Mouse (Mus musculus): Measurements from ENCODE around the gene Zswim4.
A peak's percentile ranks its signal among the peaks of the same experiment; 100 is the strongest.

Gene Zswim4

GRCm38 (mm10) chr8:84201545-84202245 is 35.2 kb downstream of the Zswim4 start:
- no peak for ATAC-seq (ENCODE audit: insufficient number of reproducible peaks, low FRiP score, low TSS enrichment)

DNA sequence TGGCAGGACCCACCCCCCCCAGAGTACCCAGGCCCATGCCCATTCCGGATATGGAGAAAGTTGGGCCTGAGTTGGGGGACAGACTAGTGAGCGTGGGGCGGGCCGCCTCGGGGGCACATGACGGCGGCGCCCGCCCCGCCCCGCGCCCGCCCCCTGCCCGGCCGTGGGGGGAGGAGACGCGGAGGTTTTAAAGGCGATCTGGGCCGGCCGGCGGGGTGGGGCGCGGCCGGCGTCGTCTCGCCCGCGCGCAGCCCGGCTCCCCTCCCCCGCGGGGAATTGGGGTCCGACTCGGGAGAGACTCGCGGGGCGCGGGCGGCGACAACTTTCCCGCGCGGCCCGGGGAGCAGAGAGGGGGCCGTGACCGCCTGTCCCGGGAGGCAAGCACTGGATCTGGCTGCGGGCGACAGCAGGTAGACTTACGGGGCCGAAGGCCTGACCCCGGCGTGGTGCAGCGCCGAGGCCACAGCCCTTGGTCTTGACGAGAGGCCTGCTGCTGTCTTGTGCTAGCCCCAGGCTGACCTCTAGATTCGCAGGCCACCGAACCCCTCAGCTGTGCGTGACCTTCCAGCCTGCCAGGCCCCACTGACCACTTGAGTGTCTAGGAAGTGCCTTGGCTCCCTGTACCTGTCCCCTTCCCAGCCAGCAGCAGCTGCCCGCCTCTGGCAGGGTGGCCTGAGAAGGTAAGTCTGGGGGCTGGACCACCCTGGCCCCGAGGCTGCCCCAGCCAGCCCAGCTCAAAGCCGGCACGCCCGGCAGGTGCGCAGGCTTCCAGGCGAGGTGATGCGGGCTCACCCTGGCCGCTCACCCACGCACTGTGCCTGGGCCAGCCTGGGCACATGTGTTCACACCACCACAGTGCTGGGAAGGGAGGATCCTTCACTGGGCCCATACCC is 36.0 kb downstream of the Zswim4 start:
- ATAC-seq (ENCODE audit: insufficient number of reproducible peaks, low FRiP score, low TSS enrichment), result no peak

DNA sequence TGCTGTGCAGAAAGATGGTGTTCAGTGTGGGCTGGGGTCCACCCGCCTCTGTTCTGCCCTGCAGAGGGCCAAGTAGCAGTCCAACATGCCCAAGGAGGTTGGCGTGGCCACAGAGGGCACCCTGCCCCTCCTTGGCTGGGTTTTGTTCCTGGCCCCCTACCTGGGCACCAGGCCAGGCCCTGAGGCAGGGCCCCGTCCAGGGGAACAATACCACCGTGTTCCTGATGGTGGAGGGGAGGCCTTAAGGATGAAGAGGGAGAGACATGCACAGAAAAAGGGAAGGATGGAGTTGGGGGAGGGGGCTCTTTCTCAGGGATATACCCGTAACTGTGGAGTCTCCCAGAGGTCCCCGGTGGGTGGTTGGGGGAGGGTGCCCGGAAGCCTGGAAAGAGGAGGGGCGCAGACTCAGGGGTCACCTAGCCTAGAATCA is 36.7 kb downstream of the Zswim4 start:
- no peak for ATAC-seq (ENCODE audit: insufficient number of reproducible peaks, low FRiP score, low TSS enrichment)

GRCm38 (mm10) chr8:84199348-84200125 is 37.3 kb downstream of the Zswim4 start:
- ATAC-seq (ENCODE audit: insufficient number of reproducible peaks, low FRiP score, low TSS enrichment), result no peak

DNA sequence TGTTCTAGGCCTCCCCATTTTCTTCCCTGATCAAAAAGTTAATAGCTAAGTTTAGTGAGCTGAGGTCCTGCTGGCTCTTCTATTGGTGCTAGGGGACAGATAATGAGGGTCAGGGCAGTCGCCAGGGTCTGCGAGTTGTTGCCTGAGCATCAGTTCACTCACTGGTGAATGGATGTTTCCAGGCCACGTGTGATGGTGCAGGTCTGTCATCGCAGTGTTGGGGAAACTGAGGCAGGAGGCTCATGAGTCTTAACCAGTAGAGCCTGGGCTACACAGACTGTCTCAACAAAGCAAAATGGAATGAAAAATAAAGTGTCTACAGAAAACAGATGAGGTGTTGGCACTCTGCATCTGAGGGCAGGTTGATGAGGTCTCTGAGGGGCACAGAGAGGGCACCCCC is 38.0 kb downstream of the Zswim4 start:
- no peak for ATAC-seq (ENCODE audit: insufficient number of reproducible peaks, low FRiP score, low TSS enrichment)

- no peak for ATAC-seq (ENCODE audit: insufficient number of reproducible peaks, low FRiP score, low TSS enrichment)
These were observed 38.7 kb downstream of the Zswim4 start for GRCm38 (mm10) chr8:84197922-84198774.

DNA sequence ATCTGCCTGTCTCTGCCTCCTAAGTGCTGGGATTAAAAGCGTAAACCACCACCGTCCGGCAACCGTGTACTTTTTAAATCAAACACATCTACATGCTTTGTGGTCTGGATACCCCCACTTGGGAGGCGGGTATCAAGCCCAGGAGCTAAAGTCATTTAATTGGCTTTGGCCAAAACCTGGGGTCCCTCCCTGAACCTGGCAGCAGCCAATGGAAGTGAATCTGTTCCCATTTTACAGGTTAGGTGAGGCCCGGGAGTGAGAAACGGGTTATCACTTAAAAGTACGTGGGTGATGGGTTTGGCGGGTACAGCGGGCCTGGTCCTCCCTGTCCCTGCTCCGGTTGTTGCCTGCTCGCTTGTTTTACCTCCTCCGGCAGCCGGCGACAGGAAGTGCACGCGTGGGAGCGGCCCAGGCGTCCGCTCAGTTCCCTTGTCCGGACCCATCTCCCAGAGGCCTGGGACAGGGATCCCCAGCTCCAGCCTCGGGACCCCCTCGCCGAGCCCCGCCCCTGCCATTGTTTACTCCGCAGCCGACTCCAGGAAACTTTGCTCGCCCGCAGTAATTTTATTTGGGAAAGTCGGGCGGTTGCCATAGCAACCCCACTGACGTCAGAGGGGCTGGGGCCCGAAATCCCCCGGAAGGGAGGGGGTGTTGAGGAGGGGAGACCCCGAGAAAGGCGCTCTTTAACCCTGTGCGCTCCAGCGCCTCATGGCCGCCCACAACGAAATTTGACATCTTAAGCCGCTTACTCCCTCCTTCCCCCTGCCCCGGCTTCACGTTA is 39.5 kb downstream of the Zswim4 start:
- ATAC-seq (ENCODE audit: insufficient number of reproducible peaks, low FRiP score, low TSS enrichment), result no peak

GRCm38 (mm10) chr8:84194224-84194743 is 42.6 kb downstream of the Zswim4 start:
- ATAC-seq (ENCODE audit: insufficient number of reproducible peaks, low FRiP score, low TSS enrichment), result no peak

- ATAC-seq (ENCODE audit: insufficient number of reproducible peaks, low FRiP score, low TSS enrichment), result no peak
These were observed 43.3 kb downstream of the Zswim4 start for GRCm38 (mm10) chr8:84193566-84193965.

DNA sequence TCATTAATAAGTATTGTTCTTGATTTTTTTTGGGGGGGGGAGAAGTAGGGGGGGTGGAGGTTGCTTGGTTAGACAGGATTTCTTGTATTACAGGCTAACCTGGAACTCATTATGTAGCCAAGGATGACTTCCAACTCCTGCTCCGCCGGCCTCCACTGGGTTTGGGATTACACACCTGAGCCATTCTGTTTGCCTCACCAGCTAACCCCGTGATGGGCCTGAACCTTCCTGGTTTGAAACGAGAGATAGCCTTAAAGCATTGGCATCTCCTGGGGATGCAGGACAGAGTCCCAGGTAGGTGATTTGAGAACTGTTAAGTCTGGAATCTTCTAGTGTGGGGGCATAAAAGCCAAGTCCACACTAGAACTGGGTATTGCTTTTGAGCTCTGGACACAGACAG is 43.7 kb downstream of the Zswim4 start:
- no peak for ATAC-seq (ENCODE audit: insufficient number of reproducible peaks, low FRiP score, low TSS enrichment)

GRCm38 (mm10) chr8:84192555-84192954 is 44.3 kb downstream of the Zswim4 start:
- no peak for ATAC-seq (ENCODE audit: insufficient number of reproducible peaks, low FRiP score, low TSS enrichment)

DNA sequence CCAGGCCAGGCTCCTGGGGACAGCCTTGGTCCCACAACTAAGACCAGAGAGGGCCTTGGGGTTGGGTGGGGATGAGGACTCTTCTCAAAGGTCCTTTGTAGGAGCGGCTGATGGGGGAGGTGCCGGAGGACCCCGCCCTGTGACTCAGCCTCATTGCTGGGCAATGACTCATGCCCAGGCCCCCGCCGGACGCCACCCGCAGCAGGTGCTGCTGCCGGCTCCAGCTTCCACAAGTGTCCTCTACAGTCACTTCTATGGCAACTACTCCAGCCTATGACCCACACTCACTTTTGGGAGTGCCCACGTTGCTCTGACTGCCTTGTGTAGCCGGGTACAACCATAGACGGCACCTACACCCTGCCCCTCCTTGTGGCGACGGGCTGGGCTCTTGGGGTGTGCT is 44.8 kb downstream of the Zswim4 start:
- ATAC-seq (ENCODE audit: insufficient number of reproducible peaks, low FRiP score, low TSS enrichment), result no peak

GRCm38 (mm10) chr8:84190191-84190867 is 46.5 kb downstream of the Zswim4 start:
- ATAC-seq (ENCODE audit: insufficient number of reproducible peaks, low FRiP score, low TSS enrichment), result no peak

DNA sequence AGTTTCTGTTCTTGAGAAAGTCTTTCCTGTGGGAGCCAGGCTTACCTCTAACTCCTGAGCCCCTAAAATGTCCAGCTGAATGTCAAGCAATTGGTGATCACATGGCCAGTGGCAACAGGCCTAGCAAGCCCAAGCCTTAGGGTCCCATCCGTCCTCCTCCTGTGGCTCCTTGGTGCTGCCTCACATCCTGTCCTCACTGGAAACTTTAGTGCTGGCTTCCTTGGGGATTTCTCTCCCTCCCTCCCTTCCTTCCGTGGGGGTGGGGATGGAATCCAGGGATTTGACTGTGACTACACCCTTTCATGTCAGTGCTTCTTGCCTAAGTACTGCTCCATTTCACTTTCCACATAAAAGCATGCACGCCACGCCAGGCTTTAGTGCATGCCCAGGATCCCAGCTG is 47.3 kb downstream of the Zswim4 start:
- ATAC-seq (ENCODE audit: insufficient number of reproducible peaks, low FRiP score, low TSS enrichment), result no peak

- no peak for ATAC-seq (ENCODE audit: insufficient number of reproducible peaks, low FRiP score, low TSS enrichment)
These were observed 48.2 kb downstream of the Zswim4 start for GRCm38 (mm10) chr8:84188671-84189070.

GRCm38 (mm10) chr8:84187065-84187755 is 49.6 kb downstream of the Zswim4 start:
- no peak for ATAC-seq (ENCODE audit: insufficient number of reproducible peaks, low FRiP score, low TSS enrichment)

- ATAC-seq (ENCODE audit: insufficient number of reproducible peaks, low FRiP score, low TSS enrichment), result peak; percentile 77
These were observed 50.3 kb downstream of the Zswim4 start for GRCm38 (mm10) chr8:84186547-84186946.

DNA sequence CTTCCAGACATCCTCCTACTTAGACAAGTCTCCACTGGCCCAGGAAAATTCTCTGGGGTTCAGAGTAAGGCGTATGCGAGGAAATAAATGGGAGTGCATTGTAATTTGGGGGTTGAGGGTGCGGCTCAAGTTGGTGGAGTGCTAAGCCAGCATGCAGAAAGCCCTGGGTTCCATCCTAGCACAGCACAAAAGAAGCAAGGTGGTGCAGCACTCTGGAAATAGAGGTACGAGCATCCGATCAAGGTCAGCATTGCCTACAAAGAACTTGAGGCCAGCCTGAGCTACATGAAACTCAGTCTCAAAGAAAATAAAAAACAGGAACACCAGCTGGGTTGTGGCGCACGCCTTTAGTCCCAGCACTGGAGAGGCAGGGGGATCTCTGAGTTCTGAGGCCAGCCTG is 51.7 kb downstream of the Zswim4 start, which contains the start of gene Nanos3:
Gene Nanos3, minus strand, starts transcription at position 101 of the 400 bp plus-strand sequence.
- no peak for ATAC-seq (ENCODE audit: insufficient number of reproducible peaks, low FRiP score, low TSS enrichment)

Data from cerebellum, adult (tissue).